Mouse (Mus musculus): ENCODE results near the gene Ccdc153.

DNA sequence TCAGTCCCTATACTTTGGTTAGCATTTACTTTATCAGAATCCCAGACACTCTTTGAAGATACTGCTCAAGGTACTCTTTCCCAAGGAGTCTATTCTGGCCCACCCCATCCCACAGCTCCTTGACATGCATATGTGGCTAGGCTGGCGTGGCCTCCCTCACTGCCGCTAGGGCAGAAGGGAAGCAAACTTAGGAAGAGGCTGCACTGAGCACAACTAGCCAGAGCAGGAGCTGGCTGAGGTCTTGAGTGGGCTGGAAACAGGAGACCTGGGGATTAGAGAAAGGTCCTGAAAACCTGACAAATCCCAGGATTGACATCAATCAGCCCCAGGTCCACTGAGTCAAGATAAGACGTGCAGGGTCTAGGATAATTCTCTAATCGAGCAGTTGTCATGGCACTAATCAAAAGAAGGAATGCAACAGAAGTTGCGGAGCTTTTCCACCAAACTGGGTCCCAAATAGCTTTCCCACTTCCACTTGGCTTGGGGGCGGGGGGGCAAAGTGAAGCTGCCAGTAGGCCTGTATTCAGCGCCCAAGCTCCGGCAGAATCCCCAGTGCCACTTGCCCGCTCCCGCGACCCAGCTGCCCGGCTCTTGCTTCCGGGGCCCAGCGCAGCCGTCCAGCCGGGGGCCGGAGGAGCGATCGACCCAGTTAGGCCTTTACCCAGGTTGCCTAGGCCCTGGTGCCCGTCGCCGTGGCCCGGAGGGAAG lies 27.0 kb downstream of the Ccdc153 start:
- no peak for TF ChIP-seq EP300 (IDR thresholded peaks at IDR 0.05; ENCODE audit: low read length)
- no peak for TF ChIP-seq CTCF (conservative IDR thresholded peaks at IDR 0.05 in 1 of 2, IDR thresholded peaks at IDR 0.05 in 1 of 2; ENCODE audit: low read depth in 2 of 2, low read length in 2 of 2)
- no peak for TF ChIP-seq USF2 (conservative IDR thresholded peaks at IDR 0.05; ENCODE audit: low read depth, low read length)
- TF ChIP-seq MAFK (IDR thresholded peaks at IDR 0.05; ENCODE audit: insufficient replicate concordance, low read length) = no peak
- no peak for TF ChIP-seq ZNF384 (IDR thresholded peaks at IDR 0.05; ENCODE audit: low read depth, low read length)
- no peak for TF ChIP-seq POLR2A (IDR thresholded peaks at IDR 0.05; ENCODE audit: low read depth, low read length)
